Mouse (Mus musculus): ENCODE results near the gene Trim50.

The Trim50 gene

DNA sequence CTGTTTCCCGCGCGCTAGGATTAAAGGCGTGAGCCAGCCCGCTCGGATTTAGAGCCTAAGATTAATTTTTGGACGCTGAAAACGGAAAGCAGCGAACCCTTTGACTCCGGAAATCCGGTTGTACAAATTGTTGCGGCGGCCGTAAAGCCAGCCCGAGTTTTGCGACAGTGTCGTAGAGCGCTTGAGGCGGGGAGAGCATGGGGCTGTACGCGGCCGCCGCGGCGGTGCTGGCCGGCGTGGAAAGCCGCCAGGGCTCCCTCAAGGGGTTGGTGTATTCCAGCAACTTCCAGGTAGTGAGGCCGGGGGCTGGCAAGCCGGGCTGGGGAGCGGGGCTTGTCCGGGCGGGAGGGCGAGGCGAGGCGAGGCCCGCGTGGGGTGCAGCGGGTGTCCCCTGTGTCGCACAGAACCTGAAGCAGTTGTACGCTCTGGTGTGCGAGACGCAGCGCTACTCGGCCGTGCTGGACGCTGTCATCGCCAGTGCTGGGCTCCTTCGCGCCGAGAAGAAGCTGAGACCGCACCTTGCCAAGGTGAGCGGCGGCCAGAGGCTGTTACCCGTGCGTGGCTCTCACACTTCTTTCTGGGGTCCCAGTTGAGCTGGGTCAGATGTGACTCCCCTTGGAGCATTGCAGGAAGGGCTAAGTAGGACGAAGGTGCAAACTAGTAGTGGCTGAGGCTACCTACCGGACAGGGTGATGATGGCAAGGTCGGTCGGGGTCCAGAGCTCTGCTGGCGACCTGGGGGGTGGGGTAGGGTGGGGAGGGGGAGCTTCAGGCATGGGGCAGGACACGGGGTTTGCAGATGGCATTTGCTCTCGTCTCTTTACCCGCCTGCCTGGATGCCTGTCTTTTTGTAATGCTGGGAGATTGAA lies 16.9 kb downstream of the Trim50 start, which contains the start of gene Nsun5:
Gene Nsun5, plus strand, starts transcription at position 167 of the 868 bp plus-strand sequence.
- DNase-seq (ENCODE audit: low spot score): peak; percentile 87

GRCm38 (mm10) chr5:135371195-135371594 lies 18.1 kb downstream of the Trim50 start:
- DNase-seq (ENCODE audit: low spot score): no peak

DNA sequence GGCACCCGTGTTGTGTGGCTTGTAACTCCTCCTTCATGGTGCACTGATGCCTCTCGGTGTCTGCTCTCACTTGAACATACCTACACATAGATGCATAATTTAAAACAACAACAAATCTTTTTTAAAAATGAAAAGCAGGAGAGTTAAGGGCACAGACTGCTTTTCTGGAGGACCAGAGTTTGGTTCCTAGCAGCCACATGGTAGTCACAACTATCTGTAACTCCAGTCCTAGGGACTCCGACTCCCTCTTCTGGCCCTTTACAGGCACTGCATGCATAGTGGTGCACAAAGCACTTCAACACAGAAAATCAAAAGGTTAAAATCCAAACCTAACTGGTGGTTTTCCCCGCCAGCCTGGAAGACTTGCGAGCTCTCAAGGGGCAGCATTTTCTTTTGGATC lies 20.5 kb downstream of the Trim50 start:
- no peak for DNase-seq (ENCODE audit: low spot score)

GRCm38 (mm10) chr5:135375167-135375566 lies 22.1 kb downstream of the Trim50 start:
- no peak for DNase-seq (ENCODE audit: low spot score)

DNA sequence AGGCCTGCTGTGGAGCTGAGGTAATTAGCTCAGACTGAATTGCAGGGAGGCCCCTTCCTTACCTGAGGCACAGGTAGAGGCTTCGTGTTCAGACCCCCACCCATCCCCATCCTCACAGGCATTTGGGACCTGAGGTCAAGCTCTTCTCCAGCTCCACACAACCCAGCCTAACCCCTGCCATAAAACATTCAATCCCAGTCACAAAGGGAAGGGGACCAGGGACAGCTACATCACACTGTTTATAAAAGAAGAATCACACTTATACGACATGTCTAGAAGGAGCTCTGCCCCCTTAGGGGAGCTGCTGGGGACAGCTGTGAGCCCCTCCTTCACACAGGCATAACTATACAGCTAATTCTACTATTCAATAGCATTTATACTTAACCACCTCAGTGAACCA lies 23.2 kb downstream of the Trim50 start:
- no peak for DNase-seq (ENCODE audit: low spot score)

GRCm38 (mm10) chr5:135380681-135381080 lies 27.6 kb downstream of the Trim50 start:
- no peak for DNase-seq (ENCODE audit: low spot score)

DNA sequence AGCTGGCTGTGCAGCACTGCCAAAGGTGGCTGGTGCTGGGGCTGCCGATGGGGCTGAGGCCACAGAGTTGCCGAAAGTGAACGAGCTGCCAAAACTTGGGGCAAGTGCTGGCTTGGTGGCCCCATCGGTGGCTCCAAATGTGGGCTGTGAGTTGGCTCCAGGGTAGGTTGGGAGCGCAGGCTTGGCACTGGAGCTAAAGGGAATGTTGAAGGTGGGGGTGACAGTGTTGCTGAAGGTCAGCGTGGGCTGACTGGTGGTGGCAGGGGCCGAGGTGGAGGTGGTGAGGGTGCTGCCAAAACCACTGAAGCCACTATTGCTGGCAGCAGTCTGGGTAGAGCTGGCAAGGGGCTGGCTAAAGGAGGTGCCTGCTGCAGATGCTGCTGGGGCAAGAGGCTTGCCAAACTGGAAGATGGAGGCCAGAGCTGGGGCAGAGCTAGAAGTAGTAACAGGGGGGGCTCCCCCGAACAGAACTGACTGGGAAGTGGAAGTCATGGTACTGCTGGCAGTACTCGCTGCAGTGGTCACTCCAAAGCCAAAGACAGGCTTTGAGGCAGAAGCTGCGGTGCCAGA lies 28.3 kb downstream of the Trim50 start:
- no peak for DNase-seq (ENCODE audit: low spot score)

- DNase-seq (ENCODE audit: low spot score): no peak
Observed at GRCm38 (mm10) chr5:135382746-135383145, 29.7 kb downstream of the Trim50 start.

GRCm38 (mm10) chr5:135383771-135384170 lies 30.7 kb downstream of the Trim50 start:
- DNase-seq (ENCODE audit: low spot score): no peak

GRCm38 (mm10) chr5:135394004-135394823 lies 41.1 kb downstream of the Trim50 start, which contains the start of gene Pom121:
Gene Pom121 (minus strand): TSS chr5:135394546.
- no peak for DNase-seq (ENCODE audit: low spot score)

- peak; percentile 25 for DNase-seq (ENCODE audit: low spot score)
Observed at GRCm38 (mm10) chr5:135395826-135396225, 42.7 kb downstream of the Trim50 start.

DNA sequence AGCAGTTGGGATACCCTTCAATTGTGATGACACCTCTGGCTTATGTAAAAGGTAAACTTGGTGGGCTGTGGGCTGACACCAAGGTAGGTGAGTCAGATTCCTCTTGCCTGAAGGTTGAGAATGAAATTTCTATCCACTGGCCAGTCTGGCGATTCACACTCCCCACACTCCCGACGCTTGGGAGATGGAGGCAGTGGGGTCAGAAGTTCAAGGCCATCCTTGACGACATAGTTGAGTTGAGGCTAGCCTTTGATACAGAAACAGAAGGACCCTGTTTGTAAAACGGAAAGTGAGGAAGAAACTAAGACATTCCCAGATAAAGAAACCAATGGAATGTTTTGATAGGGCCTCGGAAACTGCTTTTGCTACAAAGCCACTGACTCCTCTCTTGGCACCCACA lies 46.3 kb downstream of the Trim50 start:
- no peak for DNase-seq (ENCODE audit: low spot score)

DNA sequence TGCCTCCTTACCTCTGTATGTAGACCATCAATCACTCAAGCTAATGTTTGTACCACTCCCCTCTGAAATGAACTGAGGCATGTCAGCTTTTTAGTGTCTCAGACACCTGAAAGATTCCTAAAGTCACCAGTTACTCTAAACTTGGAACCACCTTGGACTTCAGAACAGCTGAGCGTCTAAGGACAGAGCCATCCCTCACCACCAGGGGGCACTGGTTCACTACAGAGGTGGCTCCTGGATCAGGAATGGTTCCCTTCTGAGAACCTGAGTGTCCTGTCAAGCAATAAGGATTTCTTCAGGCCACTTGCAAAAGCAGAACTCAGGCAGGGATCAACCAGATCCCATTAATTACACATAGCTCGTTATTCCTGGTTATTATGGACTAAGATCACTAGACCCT lies 47.1 kb downstream of the Trim50 start:
- peak; percentile 59 for DNase-seq (ENCODE audit: low spot score)

- DNase-seq (ENCODE audit: low spot score): no peak
Observed at GRCm38 (mm10) chr5:135404623-135405022, 51.5 kb downstream of the Trim50 start.

DNA sequence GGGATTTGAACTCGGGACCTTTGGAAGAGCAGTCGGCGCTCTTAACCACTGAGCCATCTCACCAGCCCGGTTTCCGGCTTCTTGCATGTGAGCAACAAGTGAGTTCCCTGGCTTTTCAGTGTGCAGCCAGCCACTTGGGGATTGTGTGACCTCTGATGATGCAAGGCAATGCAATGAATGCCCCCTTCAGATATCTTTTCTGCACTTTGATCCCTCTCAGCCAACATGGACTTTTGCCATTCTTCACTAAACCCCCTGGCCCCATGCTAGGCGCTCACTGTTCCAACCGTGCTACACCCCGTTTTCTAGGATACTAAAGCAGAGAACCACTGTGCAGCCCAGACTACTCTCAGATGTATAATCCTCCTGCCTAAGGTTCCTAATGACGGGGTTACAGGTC lies 52.3 kb downstream of the Trim50 start:
- no peak for DNase-seq (ENCODE audit: low spot score)

- no peak for DNase-seq (ENCODE audit: low spot score)
Observed at GRCm38 (mm10) chr5:135408114-135408513, 55.0 kb downstream of the Trim50 start.

DNA sequence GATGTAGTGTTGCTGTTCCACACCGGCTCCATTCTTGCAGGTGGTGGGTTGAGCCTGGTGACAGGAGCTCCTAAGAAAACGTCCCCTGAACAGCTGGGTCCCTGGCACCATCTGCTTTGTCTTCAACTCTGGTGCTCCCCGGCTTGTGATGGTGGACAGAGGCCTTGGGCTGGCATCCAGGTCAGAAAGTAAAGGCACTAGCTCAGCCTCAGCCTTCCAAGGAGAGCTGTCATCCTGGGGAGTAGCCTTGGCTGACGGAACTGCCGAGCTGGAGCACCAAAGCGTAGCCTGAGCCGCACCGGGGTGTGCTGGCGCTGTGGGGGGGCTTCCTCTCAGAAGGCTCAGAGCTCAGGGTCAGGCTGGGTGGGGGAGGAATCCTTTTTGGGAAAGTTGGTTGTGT lies 57.2 kb downstream of the Trim50 start:
- no peak for DNase-seq (ENCODE audit: low spot score)

All from layer of hippocampus, adult 9-10 months (tissue).